Mouse (Mus musculus): ENCODE results near the gene Slc30a7.
"Not testable (repeated sequence)": the region's sequence is repeated elsewhere in the genome, so short reads cannot be mapped to it uniquely, and the experiment has no call there.

The Slc30a7 gene

DNA sequence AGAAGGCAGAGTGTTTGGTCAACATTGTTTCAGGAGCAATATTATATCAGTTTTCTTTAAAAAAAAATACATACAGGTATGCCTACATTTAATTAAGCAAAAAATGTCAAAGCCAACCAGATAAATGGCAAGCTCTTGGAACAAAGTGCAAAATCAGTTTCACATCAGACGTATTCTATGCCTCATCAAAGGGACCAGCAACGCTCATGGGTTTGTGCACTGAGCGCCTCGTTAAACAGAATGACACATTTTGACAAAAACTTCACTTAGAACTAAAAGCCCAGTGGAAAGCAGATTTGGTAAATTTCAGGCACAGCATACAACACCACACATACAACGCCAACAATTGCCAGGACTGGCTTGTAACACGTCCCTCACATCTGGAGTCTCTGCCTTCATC is 62.8 kb downstream of the Slc30a7 start:
- no peak for DNase-seq (ENCODE audit: low read depth)

GRCm38 (mm10) chr3:115941464-115941863 is 65.7 kb downstream of the Slc30a7 start:
- DNase-seq (ENCODE audit: low read depth), result no peak

DNA sequence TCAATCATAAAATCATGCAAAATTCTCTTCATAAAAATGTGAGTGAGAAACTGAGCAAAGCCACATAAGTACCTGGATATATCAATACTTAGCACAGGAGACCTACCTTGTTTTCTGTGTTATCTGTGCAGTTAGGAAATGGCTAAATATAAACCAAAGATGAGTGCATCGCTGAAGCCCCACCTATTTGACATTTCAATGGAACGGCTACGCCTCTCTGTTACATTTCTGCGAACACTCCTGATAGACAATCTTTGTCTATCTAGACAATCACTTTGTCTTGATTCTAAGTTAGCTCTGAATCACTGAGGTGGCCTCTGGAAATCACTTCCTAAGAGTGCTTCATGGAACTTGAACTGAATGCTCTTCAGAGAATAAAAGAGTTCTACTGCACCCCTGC is 66.7 kb downstream of the Slc30a7 start:
- no peak for DNase-seq (ENCODE audit: low read depth)

DNA sequence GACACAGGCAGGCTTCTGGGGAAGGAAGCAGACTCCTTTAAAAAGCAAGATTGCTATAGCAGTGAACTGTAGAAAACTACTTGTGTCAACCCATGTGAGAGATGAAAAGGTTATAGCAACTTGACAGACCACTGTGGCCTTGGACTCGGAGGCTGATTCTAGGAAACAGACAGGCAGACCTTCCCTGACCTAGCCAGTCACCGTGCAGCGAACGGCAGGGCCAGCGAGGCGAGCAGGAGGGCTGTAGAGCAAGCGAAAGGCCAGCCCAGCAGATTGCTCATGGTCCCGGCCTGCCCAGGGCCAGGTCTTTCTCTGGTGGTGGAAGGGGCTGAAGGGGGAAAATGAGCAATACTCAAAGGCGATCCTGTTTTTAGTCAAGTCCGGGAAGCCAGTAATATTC is 69.4 kb downstream of the Slc30a7 start:
- DNase-seq (ENCODE audit: low read depth), result no peak

GRCm38 (mm10) chr3:115936734-115937599 is 70.2 kb downstream of the Slc30a7 start:
- peak; percentile 61 for DNase-seq (ENCODE audit: low read depth)

DNA sequence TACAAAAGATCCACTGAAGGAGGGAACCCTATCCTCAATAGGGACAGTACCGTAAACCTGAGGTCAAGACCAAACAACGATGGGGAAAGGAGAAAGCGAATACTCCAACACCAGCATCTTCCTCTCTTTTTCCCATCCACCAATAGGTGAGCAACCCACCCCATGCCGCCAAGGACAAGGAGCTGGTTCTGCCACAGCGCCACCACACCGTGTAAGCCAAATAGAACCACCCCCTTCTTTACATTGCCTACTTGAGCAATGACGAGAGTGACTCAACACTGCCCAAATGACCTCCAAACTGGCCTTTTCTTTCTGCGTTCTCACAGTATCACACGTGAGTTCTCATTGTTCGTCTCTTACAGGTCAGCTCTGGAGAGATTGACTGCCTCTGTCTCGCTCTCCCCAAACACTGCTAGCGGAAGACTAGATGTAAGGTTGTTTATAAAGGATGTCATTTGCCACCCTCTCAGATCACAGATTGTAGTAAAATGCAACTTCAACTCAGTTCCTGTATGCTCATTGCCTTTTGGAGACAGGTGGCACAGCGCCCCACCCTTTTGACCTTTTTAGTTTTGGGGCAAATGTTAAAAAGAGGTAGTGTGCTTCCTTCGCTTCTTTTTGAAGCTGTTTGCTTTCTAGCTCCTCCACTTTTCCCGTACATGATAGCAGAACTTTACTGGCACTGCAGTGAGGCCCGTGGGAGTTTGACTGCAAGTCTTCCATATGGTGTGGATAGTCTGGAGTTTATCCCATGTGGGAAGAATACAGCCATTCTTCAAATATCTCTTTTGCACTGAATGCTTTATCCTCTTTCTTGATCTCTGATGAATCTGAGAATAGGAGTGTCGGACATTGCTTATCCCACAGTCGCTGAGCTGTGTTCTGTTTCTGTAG is 73.7 kb downstream of the Slc30a7 start:
- DNase-seq (ENCODE audit: low read depth), result no peak

GRCm38 (mm10) chr3:115931701-115932100 is 75.5 kb downstream of the Slc30a7 start:
- DNase-seq (ENCODE audit: low read depth), result no peak

GRCm38 (mm10) chr3:115926531-115926930 is 80.7 kb downstream of the Slc30a7 start:
- DNase-seq (ENCODE audit: low read depth), result no peak

DNA sequence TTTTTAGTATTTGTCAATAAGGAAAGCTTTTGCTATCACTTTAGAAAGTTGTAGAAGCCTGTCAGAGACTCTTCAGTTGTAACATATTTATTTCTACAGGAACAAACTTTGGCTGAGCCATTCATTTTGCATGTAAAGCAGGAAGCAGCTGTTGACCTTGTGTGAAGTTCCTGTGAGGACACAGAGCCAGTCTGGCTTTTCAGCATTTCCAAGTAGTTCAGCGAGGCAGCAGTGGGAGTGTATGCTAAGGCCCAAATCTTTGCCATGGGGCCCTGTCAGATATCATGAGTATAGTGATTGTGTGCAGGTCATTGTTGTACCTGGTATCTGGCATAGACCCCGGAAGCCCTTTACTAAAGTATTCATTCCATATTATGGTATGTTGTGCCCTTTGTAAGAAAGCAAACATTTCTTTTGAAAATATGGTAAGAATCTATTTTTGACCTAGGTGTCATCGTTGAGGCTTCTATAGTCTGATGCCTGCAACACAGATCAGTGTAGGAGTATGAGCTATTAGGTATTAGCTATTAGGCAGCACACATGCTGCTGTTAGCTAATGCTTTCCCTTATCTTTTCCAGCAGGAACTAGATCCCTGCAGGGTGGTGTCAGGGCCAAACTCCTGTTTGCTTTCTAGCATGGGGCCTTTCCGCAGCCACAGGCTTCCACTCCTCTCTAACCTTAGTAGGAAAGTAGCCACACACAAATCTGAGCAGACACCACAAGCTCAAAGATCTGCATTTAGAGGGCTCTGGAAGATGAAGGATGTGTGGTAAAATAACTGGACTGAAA is 82.6 kb downstream of the Slc30a7 start:
- no peak for DNase-seq (ENCODE audit: low read depth)

- DNase-seq (ENCODE audit: low read depth), result not testable (repeated sequence)
These were observed 99.8 kb downstream of the Slc30a7 start for GRCm38 (mm10) chr3:115907406-115907805.

DNA sequence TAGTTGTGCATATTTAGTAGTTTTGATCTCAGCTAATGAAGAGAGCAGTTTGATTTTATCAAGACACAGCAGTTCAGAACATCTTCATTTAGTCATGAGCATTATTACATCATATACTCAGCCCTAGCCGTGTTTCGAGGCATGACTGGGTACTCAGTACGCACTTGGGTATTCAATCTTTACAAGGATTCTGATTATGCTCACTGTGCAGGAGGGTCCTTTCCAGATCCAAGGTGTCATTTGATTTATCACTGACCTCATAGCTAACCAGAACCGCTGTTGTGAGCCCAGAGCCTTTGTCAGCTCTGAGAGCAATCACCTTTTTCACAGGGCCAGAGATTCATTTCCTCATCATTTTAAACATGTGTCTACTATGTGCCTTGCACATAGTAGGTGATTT is 101.6 kb downstream of the Slc30a7 start:
- DNase-seq (ENCODE audit: low read depth), result no peak

DNA sequence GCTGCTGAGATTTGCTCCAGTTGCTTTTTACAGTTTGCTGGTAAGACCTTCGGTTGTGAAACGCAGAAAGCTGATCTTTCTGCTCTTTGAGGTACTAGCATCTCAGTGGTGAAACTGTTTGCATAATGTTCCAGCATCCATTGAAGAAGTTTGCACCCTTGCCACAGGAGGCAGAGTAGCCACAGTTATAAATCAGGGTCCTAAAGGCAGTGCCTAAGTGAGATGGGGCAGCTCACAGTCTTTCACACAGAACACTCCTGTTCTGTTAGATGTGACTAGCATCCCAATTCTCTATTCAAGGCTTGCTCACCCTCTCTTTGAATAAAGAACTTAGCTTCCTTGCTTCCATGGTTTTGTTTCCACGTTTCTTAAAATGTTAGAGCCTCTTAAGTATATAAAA is 102.1 kb downstream of the Slc30a7 start:
- DNase-seq (ENCODE audit: low read depth), result no peak

GRCm38 (mm10) chr3:115902301-115902956 is 104.8 kb downstream of the Slc30a7 start:
- no peak for DNase-seq (ENCODE audit: low read depth)

- DNase-seq (ENCODE audit: low read depth), result no peak
These were observed 108.8 kb downstream of the Slc30a7 start for GRCm38 (mm10) chr3:115898354-115898948.

DNA sequence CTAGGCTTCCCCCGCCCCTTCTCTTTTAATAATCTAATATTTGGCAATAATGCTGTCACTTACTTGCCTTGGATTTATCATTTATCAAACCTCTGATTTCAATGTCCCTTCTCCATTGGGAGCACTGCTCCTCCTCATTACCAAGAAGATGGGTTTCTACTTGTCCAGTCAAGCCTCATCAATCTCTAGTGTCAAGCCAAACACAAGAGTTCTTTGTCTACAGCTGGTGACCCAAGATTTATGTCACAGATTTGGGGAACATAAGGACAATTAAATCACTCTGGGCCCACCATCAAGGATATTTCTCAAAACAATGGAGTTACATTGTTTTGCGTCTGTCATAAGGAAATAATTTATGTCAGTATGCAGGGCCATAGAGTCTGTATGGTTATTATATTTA is 114.0 kb downstream of the Slc30a7 start:
- no peak for DNase-seq (ENCODE audit: low read depth)

DNA sequence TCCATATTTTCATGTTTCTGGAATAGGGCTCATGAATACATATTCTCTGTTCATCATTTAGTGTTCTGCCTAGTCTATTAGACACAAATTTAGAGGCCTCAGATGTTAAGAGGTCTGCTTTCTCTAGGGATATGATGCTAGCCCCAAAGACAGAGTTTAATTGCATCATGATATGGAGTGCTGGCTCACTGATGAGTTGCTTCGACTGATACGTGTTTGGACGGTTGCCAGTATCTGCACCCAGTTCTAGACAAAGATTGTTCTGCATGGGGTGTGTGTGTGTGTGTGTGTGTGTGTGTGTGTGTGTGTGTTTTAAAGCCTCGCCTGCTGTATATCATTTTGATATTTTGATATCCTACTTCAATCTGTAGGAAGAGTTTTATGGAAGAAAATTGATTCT is 114.9 kb downstream of the Slc30a7 start:
- no peak for DNase-seq (ENCODE audit: low read depth)

Measured in c-Kit-positive CD71-positive TER-119-negative erythroid progenitor cells, embryonic 14.5 days (primary cell).